Mouse (Mus musculus) testis, adult 2 months (tissue): ENCODE data around the gene Ankrd54. TPM values are rescaled to one million over a fixed set of nuclear protein-coding genes. Genes with fewer than 3 reads are reported as not detected.

Experiments used
- H3K27ac ChIP-seq: fragments of 200-500 bp; 2 replicates; pipeline ENCODE4 v1.5.1; 2012; ENCODE audit warnings: low read depth, low read length; ENCODE audit not compliant: control insufficient read depth, insufficient read depth
- H3K27me3 ChIP-seq: fragments of 200-500 bp; 2 replicates; pipeline ENCODE4 v1.6.1; 2012; ENCODE audit warnings: mild to moderate bottlenecking, low read length, moderate library complexity; ENCODE audit not compliant: control insufficient read depth, insufficient read depth
- H3K36me3 ChIP-seq: fragments of 200-500 bp; 2 replicates; pipeline ENCODE4 v1.6.1; 2012; ENCODE audit warnings: mild to moderate bottlenecking, low read length; ENCODE audit not compliant: control insufficient read depth, insufficient read depth
- H3K4me1 ChIP-seq: fragments of 200-500 bp; 2 replicates; pipeline ENCODE4 v1.6.1; 2012; ENCODE audit warnings: low read length; ENCODE audit not compliant: control insufficient read depth, insufficient read depth
- H3K4me3 ChIP-seq: fragments of 200-500 bp; 2 replicates; pipeline ENCODE4 v1.5.1; 2012; ENCODE audit warnings: low read depth, mild to moderate bottlenecking, low read length, moderate library complexity, mixed read lengths; ENCODE audit not compliant: control insufficient read depth
- CTCF ChIP-seq: fragments of 200-500 bp; IDR thresholded peaks from 2 replicates; pipeline ENCODE4 v1.5.1; 2012; ENCODE audit warnings: low read depth, mild to moderate bottlenecking, inconsistent platforms, low read length, moderate library complexity; ENCODE audit not compliant: control insufficient read depth, insufficient read depth, insufficient replicate concordance
- POLR2A ChIP-seq: fragments of 200-500 bp; IDR thresholded peaks from 2 replicates; pipeline ENCODE4 v1.6.1; 2012; ENCODE audit warnings: low read depth, mild to moderate bottlenecking, inconsistent platforms, low read length, moderate library complexity; ENCODE audit not compliant: control insufficient read depth
- polyA plus RNA-seq: library from polyadenylated mRNA; depleted of rRNA; stranded (reverse); fragments of >200 nt; gene quantifications from 2 replicates; pipeline ENCODE4 v1.2.3, GENCODE M21; 2012

Ankrd54 gene
- polyA plus RNA-seq, 1 experiment = 292 TPM

GRCm38 (mm10) chr15:79065086-79065770, 2.5 kb upstream of the Ankrd54 start:
- H3K36me3 ChIP-seq = no peaks in the 10 kb centered on the region; the same call in 1 of the 2 replicates
- TF ChIP-seq CTCF (no peak), POLR2A (no peak)
- peaks cover 18% of the 10 kb centered on the region for H3K4me1 ChIP-seq
- peak overlapping the region; percentile 74 for H3K4me3 ChIP-seq
- no peaks in the 10 kb centered on the region for H3K27me3 ChIP-seq
- peak overlapping the region; percentile 59 for H3K27ac ChIP-seq

- Histone ChIP-seq H3K4me3 (peak overlapping the region; percentile 88), H3K27me3 (no peaks in the 10 kb centered on the region), H3K27ac (peak overlapping the region; percentile 73), H3K4me1 (peaks cover 18% of the 10 kb centered on the region), H3K36me3 (peaks cover 2% of the 10 kb centered on the region; the same call in 1 of the 2 replicates)
- TF ChIP-seq CTCF = no peak
- TF ChIP-seq POLR2A = no peak
Observed at GRCm38 (mm10) chr15:79063160-79063740, 557 bp upstream of the Ankrd54 start.

GRCm38 (mm10) chr15:79060887-79061565, 1.7 kb downstream of the Ankrd54 start:
- Histone ChIP-seq H3K4me3 (peak overlapping the region; percentile 42), H3K27me3 (no peaks in the 10 kb centered on the region), H3K36me3 (peaks cover 2% of the 10 kb centered on the region), H3K4me1 (peaks cover 11% of the 10 kb centered on the region), H3K27ac (no peak overlapping the region)
- no peak for TF ChIP-seq CTCF
- no peak for TF ChIP-seq POLR2A

GRCm38 (mm10) chr15:79057850-79058249, 4.8 kb downstream of the Ankrd54 start:
- Histone ChIP-seq H3K27ac (no peak overlapping the region), H3K4me1 (no peaks in the 10 kb centered on the region), H3K4me3 (no peak overlapping the region), H3K27me3 (no peaks in the 10 kb centered on the region), H3K36me3 (peaks cover 2% of the 10 kb centered on the region)
- TF ChIP-seq POLR2A = no peak
- no peak for TF ChIP-seq CTCF

GRCm38 (mm10) chr15:79056601-79057000, 6.1 kb downstream of the Ankrd54 start:
- TF ChIP-seq POLR2A (no peak), CTCF (no peak)
- no peak overlapping the region for H3K27ac ChIP-seq

GRCm38 (mm10) chr15:79052366-79052765, 10.3 kb downstream of the Ankrd54 start:
- no peak overlapping the region for H3K27ac ChIP-seq

More at GRCm38 (mm10) chr15:79056601-79057000, 6.1 kb downstream of the Ankrd54 start:
- Histone ChIP-seq H3K4me1 (no peaks in the 10 kb centered on the region), H3K27me3 (no peaks in the 10 kb centered on the region), H3K4me3 (no peak overlapping the region), H3K36me3 (peaks cover 2% of the 10 kb centered on the region)

More at GRCm38 (mm10) chr15:79052366-79052765, 10.3 kb downstream of the Ankrd54 start:
- Histone ChIP-seq H3K27me3 (no peaks in the 10 kb centered on the region), H3K36me3 (no peaks in the 10 kb centered on the region), H3K4me1 (no peaks in the 10 kb centered on the region; the same call in 1 of the 2 replicates), H3K4me3 (no peak overlapping the region)
- TF ChIP-seq POLR2A = no peak
- no peak for TF ChIP-seq CTCF
